In genomic region chr8:113873446-113874120, GRCm38 (mm10) we compare ENCODE assay signal across 9 mouse cellular contexts. TPM values are rescaled to one million over a fixed set of nuclear protein-coding genes. Genes with fewer than 3 reads are reported as not detected.
DNase-seq lines count a peak whose midpoint lies in the region; ATAC-seq and TF ChIP-seq lines count a peak whose summit lies in the region.
"Had no signal": no experiment of that assay in that cellular context is flagged by ENCODE, and none has a peak within 500 bp of the region (broad histone marks: within the 10 kb centered on the region; RNA-seq: fewer than 3 reads in every experiment).

No protein-coding gene starts in this region.

- 0 out of 2 replicates have a peak, but pooled peaks cover 2% of the 10 kb centered on the region for H3K4me1 ChIP-seq in kidney, embryonic 14.5 days (ENCODE audit: control insufficient read depth, insufficient read depth, low read length)

- no peaks in the 10 kb centered on the region for H3K36me3 ChIP-seq in kidney, embryonic 14.5 days (ENCODE audit: control insufficient read depth, insufficient read depth, low read length)

- no peak overlapping the region for H3K9ac ChIP-seq in kidney, embryonic 14.5 days (ENCODE audit: low read depth, low read length)

- no peaks in the 10 kb centered on the region for H3K27me3 ChIP-seq in kidney, embryonic 14.5 days (ENCODE audit: control insufficient read depth, insufficient read depth, low read length)

- no peak overlapping the region for H3K4me2 ChIP-seq in kidney, embryonic 14.5 days (replicated peaks; ENCODE audit: low read depth, low read length)

- no peak for ATAC-seq in kidney, embryonic 14.5 days (ENCODE audit: low FRiP score, low TSS enrichment)

- intact Hi-C loops in gastrocnemius, postnatal 14 days (cut with DNase I; ENCODE audit: low total_unique reads) = no loop called here
- intact Hi-C loops in gastrocnemius, adult 2 months (cut with DNase I) = no loop called here

- H3K9me3 ChIP-seq in kidney, embryonic 14.5 days (ENCODE audit: control insufficient read depth, low read length) = 0 out of 2 replicates have a peak, but pooled peaks cover 2% of the 10 kb centered on the region

- peak; percentile 19 for DNase-seq in gastrocnemius, postnatal 14 days
- DNase-seq in gastrocnemius, adult 2 months = no peak
- DNase-seq in cerebellum, adult 9-10 months = peak; percentile 97
- DNase-seq in layer of hippocampus, adult 9-10 months (ENCODE audit: low spot score) = peak; percentile 73
- DNase-seq in right cerebral cortex, adult 2 months (ENCODE audit: low spot score in 2 of 2) = peak; percentile 81 to 86
- no peak for DNase-seq in spleen, postnatal 4 days (ENCODE audit: low spot score in 2 of 2)
- no peak for DNase-seq in urinary bladder, postnatal 4 days (ENCODE audit: low spot score in 2 of 2)

- TF ChIP-seq CTCF in gastrocnemius, adult 2 months (IDR thresholded peaks at IDR 0.05) = no peak

- no peak overlapping the region for H3K4me3 ChIP-seq in gastrocnemius, adult 2 months
- H3K4me3 ChIP-seq in kidney, embryonic 14.5 days (ENCODE audit: low read length) = no peak overlapping the region

- H3K27ac ChIP-seq in gastrocnemius, adult 2 months = no peak overlapping the region
- no peak overlapping the region for H3K27ac ChIP-seq in kidney, embryonic 14.5 days (ENCODE audit: low read depth, low read length)

- 80% methylated on average over 12 of the region's 12 CpGs for WGBS in kidney, embryonic 14.5 days

RNA-seq across cellular contexts. Expression of gene Adamts18, which starts 25.0 kb away (rescaled TPM):
- total RNA-seq in gastrocnemius, postnatal 14 days (2021) = under 1 TPM; 0.18 to 0.35 TPM
- under 1 TPM; 0.03 to 0.15 TPM for total RNA-seq in gastrocnemius, adult 2 months (2021)
- polyA plus RNA-seq in kidney, embryonic 14.5 days (2014; fragmentation: Nextera tagmentation; extraction: Ambion mirVana) = 3.1 and 3.5 TPM in 2 replicates
- total RNA-seq: hematopoietic stem cell, adult 5-6 weeks had no signal

Comparison
In these comparisons a context has a peak if more than half of its experiments do, and no peak if none do; other contexts are left out.
1. DNase-seq: peak in gastrocnemius, postnatal 14 days (single experiment), cerebellum, adult 9-10 months (single experiment), layer of hippocampus, adult 9-10 months (single experiment) and right cerebral cortex, adult 2 months (2 of 2); none in gastrocnemius, adult 2 months (single experiment), spleen, postnatal 4 days (0 of 2) and urinary bladder, postnatal 4 days (0 of 2).